Mouse (Mus musculus): ENCODE data around the gene Csf2ra. TPM values are rescaled to one million over a fixed set of nuclear protein-coding genes. Genes with fewer than 3 reads are reported as not detected.

Gene Csf2ra
- 303 and 349 TPM in 2 replicates for polyA plus RNA-seq (2012; rRNA removed)

GRCm38 (mm10) chr19:61227941-61228701, at the start of gene Csf2ra:
Gene Csf2ra (minus strand): TSS chr19:61228429.

GRCm38 (mm10) chr19:61183590-61183989, 44.6 kb downstream of the Csf2ra start, which contains the start of gene Gm6020:
Gene Gm6020 (plus strand): TSS chr19:61183890.

GRCm38 (mm10) chr19:61175756-61176324, 52.4 kb downstream of the Csf2ra start, which contains the start of gene Gm7102:
Gene Gm7102 (minus strand): TSS chr19:61176309.

Other genes with a start within 250 kb of the Csf2ra start
- gene Zfp950, start 87.6 kb downstream of the Csf2ra start, polyA plus RNA-seq (2012; rRNA removed) = 7.1 and 11.5 TPM in 2 replicates
- gene Gm7102, start 52.1 kb downstream of the Csf2ra start, polyA plus RNA-seq (2012; rRNA removed) = 0.10 TPM in 1 of 2 replicates, not detected in the other
- not detected in 2 replicates for gene Gm6020, start 44.5 kb downstream of the Csf2ra start, polyA plus RNA-seq (2012; rRNA removed)
- not detected in 2 replicates for gene Gm21060, start 68.6 kb upstream of the Csf2ra start, polyA plus RNA-seq (2012; rRNA removed)